Mouse (Mus musculus) liver, embryonic 11.5 days (tissue): ENCODE results near the gene Bco2. TPM values are rescaled to one million over a fixed set of nuclear protein-coding genes. Genes with fewer than 3 reads are reported as not detected.

Experiments
- ATAC-seq: fragments of 200-750 bp; cut with Nextera tagmentation; replicated peaks from 2 replicates; pipeline ENCODE4 v1.8.0; 2017; ENCODE audit warnings: moderate number of reproducible peaks, mild to moderate bottlenecking, moderate TSS enrichment, moderate library complexity; ENCODE audit not compliant: low FRiP score
- DNase-seq: peaks from one replicate; pipeline ENCODE4 v3.0.0-alpha.2; 2017; ENCODE audit warnings: low spot score
- H3K27ac ChIP-seq: fragments of 300-500 bp; sonication (generic); 2 replicates; pipeline ENCODE4 v1.5.1; 2014; ENCODE audit warnings: mild to moderate bottlenecking, low read depth, low read length, control low read depth
- H3K27me3 ChIP-seq: fragments of 300-500 bp; sonication (generic); replicated peaks from 2 replicates; pipeline ENCODE4 v1.6.1; 2014; ENCODE audit warnings: low read length, mixed read lengths; ENCODE audit not compliant: control insufficient read depth, insufficient read depth
- H3K36me3 ChIP-seq: fragments of 300-500 bp; sonication (generic); 2 replicates; pipeline ENCODE4 v1.6.1; 2014; ENCODE audit warnings: mild to moderate bottlenecking, low read length, moderate library complexity, mixed read lengths; ENCODE audit not compliant: control insufficient read depth, insufficient read depth
- H3K4me1 ChIP-seq: fragments of 300-500 bp; sonication (generic); replicated peaks from 2 replicates; pipeline ENCODE4 v1.6.1; 2014; ENCODE audit warnings: low read length, mixed read lengths; ENCODE audit not compliant: control insufficient read depth, insufficient read depth
- H3K4me2 ChIP-seq: fragments of 300-500 bp; sonication (generic); 2 replicates; pipeline ENCODE4 v1.6.1; 2014; ENCODE audit warnings: mild to moderate bottlenecking, control low read depth, moderate library complexity
- H3K4me3 ChIP-seq: fragments of 300-500 bp; sonication (generic); 2 replicates; pipeline ENCODE4 v1.5.1; 2014; ENCODE audit warnings: low read depth, low read length, control low read depth
- H3K9ac ChIP-seq: fragments of 300-500 bp; sonication (generic); 2 replicates; pipeline ENCODE4 v1.6.1; 2014; ENCODE audit warnings: low read depth, low read length, control low read depth
- H3K9me3 ChIP-seq: fragments of 300-500 bp; sonication (generic); 2 replicates; pipeline ENCODE4 v1.6.1; 2016; ENCODE audit warnings: low read length, inconsistent platforms, mixed read lengths; ENCODE audit not compliant: control insufficient read depth
- WGBS: fragments of 180-500 bp; shearing (Covaris S2); extraction: QIAGEN DNeasy Blood & Tissue Kit; methylation state at CpG from one replicate; pipeline ENCODE4 v1.1.7; 2014; 5-methylcytosine and 5-hydroxymethylcytosine counted together
- polyA plus RNA-seq: library from polyadenylated mRNA; unstranded; fragments of >200 nt; fragmentation: Nextera tagmentation; extraction: Ambion mirVana; gene quantifications from 2 replicates; pipeline ENCODE4 v1.2.1, GENCODE M21; 2014

Gene Bco2
- polyA plus RNA-seq, 1 experiment from 2014 or later: 0.27 TPM

- 46% methylated on average over 2 of the region's 2 CpGs for WGBS
- H3K4me2 ChIP-seq: no peak overlapping the region
Measured at GRCm38 (mm10) chr9:50530890-50531289, 24.1 kb downstream of the Bco2 start.

GRCm38 (mm10) chr9:50528293-50528892, 26.6 kb downstream of the Bco2 start, which contains the start of gene Pts:
Pts (minus strand) TSS chr9:50528724.
- under 1% methylated on average over 54 of the region's 54 CpGs for WGBS
- H3K36me3 ChIP-seq: no peaks in the 10 kb centered on the region; the same call in 1 of the 2 replicates
- peak within 1 kb of the TSS; percentile 77 for H3K4me3 ChIP-seq
- H3K4me1 ChIP-seq: peaks cover 9% of the 10 kb centered on the region
- H3K27me3 ChIP-seq: no peaks in the 10 kb centered on the region
- H3K27ac ChIP-seq: peak within 1 kb of the TSS; percentile 57
- peak within 1 kb of the TSS; percentile 79 for H3K4me2 ChIP-seq
- ATAC-seq (peak; percentile 99), DNase-seq (peak; percentile 97)
- H3K9me3 ChIP-seq: no peaks in the 10 kb centered on the region
- H3K9ac ChIP-seq: peak within 1 kb of the TSS; percentile 86

More at GRCm38 (mm10) chr9:50530890-50531289, 24.1 kb downstream of the Bco2 start:
- no peak overlapping the region for H3K27ac ChIP-seq
- H3K36me3 ChIP-seq: no peaks in the 10 kb centered on the region
- DNase-seq (no peak), ATAC-seq (no peak)
- no peak overlapping the region for H3K4me3 ChIP-seq
- H3K9ac ChIP-seq: no peak overlapping the region
- no peaks in the 10 kb centered on the region for H3K9me3 ChIP-seq
- H3K27me3 ChIP-seq: no peaks in the 10 kb centered on the region
- H3K4me1 ChIP-seq: peaks cover 9% of the 10 kb centered on the region

GRCm38 (mm10) chr9:50527860-50528259, 27.1 kb downstream of the Bco2 start:
- Histone ChIP-seq H3K36me3 (no peaks in the 10 kb centered on the region; the same call in 1 of the 2 replicates), H3K27me3 (no peaks in the 10 kb centered on the region), H3K9me3 (no peaks in the 10 kb centered on the region), H3K4me1 (peaks cover 9% of the 10 kb centered on the region), H3K4me3 (peak overlapping the region; percentile 77), H3K4me2 (peak overlapping the region; percentile 79), H3K27ac (no peak overlapping the region), H3K9ac (peak overlapping the region; percentile 86)
- 34% methylated on average over 7 of the region's 7 CpGs for WGBS
- DNase-seq (no peak), ATAC-seq (no peak)

GRCm38 (mm10) chr9:50525585-50525984, 29.4 kb downstream of the Bco2 start:
- H3K27ac ChIP-seq: no peak overlapping the region
- DNase-seq (no peak), ATAC-seq (no peak)
- no peaks in the 10 kb centered on the region for H3K9me3 ChIP-seq
- no peaks in the 10 kb centered on the region; the same call in 1 of the 2 replicates for H3K36me3 ChIP-seq
- no peaks in the 10 kb centered on the region for H3K27me3 ChIP-seq
- H3K4me3 ChIP-seq: no peak overlapping the region
- peaks cover 9% of the 10 kb centered on the region for H3K4me1 ChIP-seq
- H3K4me2 ChIP-seq: no peak overlapping the region
- WGBS: 74% methylated on average over 5 of the region's 5 CpGs
- no peak overlapping the region for H3K9ac ChIP-seq

- WGBS: 90% methylated on average over 5 of the region's 5 CpGs
- Histone ChIP-seq H3K27me3 (no peaks in the 10 kb centered on the region), H3K36me3 (no peaks in the 10 kb centered on the region; the same call in 1 of the 2 replicates), H3K4me1 (peaks cover 9% of the 10 kb centered on the region), H3K27ac (no peak overlapping the region), H3K4me2 (no peak overlapping the region), H3K9me3 (no peaks in the 10 kb centered on the region), H3K4me3 (no peak overlapping the region), H3K9ac (no peak overlapping the region)
- ATAC-seq: no peak
- no peak for DNase-seq
Measured at GRCm38 (mm10) chr9:50524936-50525335, 30.0 kb downstream of the Bco2 start.

GRCm38 (mm10) chr9:50522574-50522973, 32.4 kb downstream of the Bco2 start:
- no peak for ATAC-seq
- no peak overlapping the region for H3K4me2 ChIP-seq

GRCm38 (mm10) chr9:50521562-50521961, 33.4 kb downstream of the Bco2 start:
- Histone ChIP-seq H3K36me3 (no peaks in the 10 kb centered on the region; the same call in 1 of the 2 replicates), H3K4me3 (no peak overlapping the region), H3K9me3 (no peaks in the 10 kb centered on the region), H3K27ac (no peak overlapping the region), H3K27me3 (no peaks in the 10 kb centered on the region), H3K9ac (no peak overlapping the region), H3K4me1 (no peaks in the 10 kb centered on the region; the same call in 1 of the 2 replicates), H3K4me2 (no peak overlapping the region)
- no peak for ATAC-seq
- no peak for DNase-seq
- 49% methylated on average over 2 of the region's 2 CpGs for WGBS

More at GRCm38 (mm10) chr9:50522574-50522973, 32.4 kb downstream of the Bco2 start:
- Histone ChIP-seq H3K9me3 (no peaks in the 10 kb centered on the region), H3K4me1 (peaks cover 5% of the 10 kb centered on the region), H3K9ac (no peak overlapping the region), H3K36me3 (no peaks in the 10 kb centered on the region; the same call in 1 of the 2 replicates), H3K27me3 (no peaks in the 10 kb centered on the region), H3K27ac (no peak overlapping the region), H3K4me3 (no peak overlapping the region)
- DNase-seq: no peak
- 78% methylated on average over 5 of the region's 5 CpGs for WGBS

GRCm38 (mm10) chr9:50520748-50521147, 34.2 kb downstream of the Bco2 start:
- H3K4me2 ChIP-seq: no peak overlapping the region
- no peak overlapping the region for H3K4me3 ChIP-seq
- H3K27me3 ChIP-seq: no peaks in the 10 kb centered on the region
- H3K27ac ChIP-seq: no peak overlapping the region
- no peak for DNase-seq
- H3K36me3 ChIP-seq: no peaks in the 10 kb centered on the region; the same call in 1 of the 2 replicates
- no peaks in the 10 kb centered on the region for H3K9me3 ChIP-seq
- no peaks in the 10 kb centered on the region for H3K4me1 ChIP-seq
- ATAC-seq: 0 out of 2 replicates have a peak, but pooled peaks have one; percentile 49
- 62% methylated on average over 6 of the region's 6 CpGs for WGBS
- H3K9ac ChIP-seq: no peak overlapping the region

GRCm38 (mm10) chr9:50518781-50519180, 36.2 kb downstream of the Bco2 start:
- Histone ChIP-seq H3K4me1 (no peaks in the 10 kb centered on the region), H3K9me3 (no peaks in the 10 kb centered on the region), H3K4me2 (no peak overlapping the region), H3K36me3 (no peaks in the 10 kb centered on the region), H3K4me3 (no peak overlapping the region), H3K27ac (no peak overlapping the region), H3K9ac (no peak overlapping the region), H3K27me3 (no peaks in the 10 kb centered on the region)
- no peak for ATAC-seq
- 12% methylated on average over 2 of the region's 2 CpGs for WGBS
- no peak for DNase-seq
